Mouse (Mus musculus): Measurements from ENCODE around the gene Dennd1a. TPM values are rescaled to one million over a fixed set of nuclear protein-coding genes. Genes with fewer than 3 reads are reported as not detected.

The Dennd1a gene
- total RNA-seq, 2 experiments from 2014 or later = 15.8 to 29.8 TPM

GRCm38 (mm10) chr2:37790738-37791137 is 496.5 kb downstream of the Dennd1a start:
- ATAC-seq (replicated peaks; ENCODE audit: poor library complexity, severe bottlenecking) = no peak

- ATAC-seq (replicated peaks; ENCODE audit: poor library complexity, severe bottlenecking) = no peak
Measured at GRCm38 (mm10) chr2:37789995-37790394, 497.2 kb downstream of the Dennd1a start.

GRCm38 (mm10) chr2:37789029-37789428 is 498.2 kb downstream of the Dennd1a start:
- ATAC-seq (replicated peaks; ENCODE audit: poor library complexity, severe bottlenecking) = no peak

- ATAC-seq (replicated peaks; ENCODE audit: poor library complexity, severe bottlenecking) = no peak
Measured at GRCm38 (mm10) chr2:37788176-37788962, 498.8 kb downstream of the Dennd1a start.

- ATAC-seq (replicated peaks; ENCODE audit: poor library complexity, severe bottlenecking) = peak; percentile 22; the same call in 1 of the 2 replicates
Measured at GRCm38 (mm10) chr2:37786461-37786860, 500.7 kb downstream of the Dennd1a start.

GRCm38 (mm10) chr2:37784473-37784872 is 502.7 kb downstream of the Dennd1a start:
- no peak for ATAC-seq (replicated peaks; ENCODE audit: poor library complexity, severe bottlenecking)

GRCm38 (mm10) chr2:37782002-37782401 is 505.2 kb downstream of the Dennd1a start:
- no peak for ATAC-seq (replicated peaks; ENCODE audit: poor library complexity, severe bottlenecking)

GRCm38 (mm10) chr2:37781421-37781820 is 505.8 kb downstream of the Dennd1a start:
- no peak for ATAC-seq (replicated peaks; ENCODE audit: poor library complexity, severe bottlenecking)

GRCm38 (mm10) chr2:37780270-37780929 is 506.8 kb downstream of the Dennd1a start:
- peak; percentile 69 for ATAC-seq (replicated peaks; ENCODE audit: poor library complexity, severe bottlenecking)

- ATAC-seq (replicated peaks; ENCODE audit: poor library complexity, severe bottlenecking) = no peak
Measured at GRCm38 (mm10) chr2:37777958-37778720, 509.1 kb downstream of the Dennd1a start.

GRCm38 (mm10) chr2:37776611-37777411 is 510.4 kb downstream of the Dennd1a start:
- no peak for ATAC-seq (replicated peaks; ENCODE audit: poor library complexity, severe bottlenecking)

- ATAC-seq (replicated peaks; ENCODE audit: poor library complexity, severe bottlenecking) = no peak
Measured at GRCm38 (mm10) chr2:37776016-37776415, 511.2 kb downstream of the Dennd1a start, which contains the start of gene Crb2. TSS of gene Crb2 (plus strand) at chr2:37776249.

GRCm38 (mm10) chr2:37774571-37774970 is 512.6 kb downstream of the Dennd1a start:
- ATAC-seq (replicated peaks; ENCODE audit: poor library complexity, severe bottlenecking) = peak; percentile 35; the same call in 1 of the 2 replicates

- peak; percentile 79 for ATAC-seq (replicated peaks; ENCODE audit: poor library complexity, severe bottlenecking)
Measured at GRCm38 (mm10) chr2:37771618-37772285, 515.4 kb downstream of the Dennd1a start.

- no peak for ATAC-seq (replicated peaks; ENCODE audit: poor library complexity, severe bottlenecking)
Measured at GRCm38 (mm10) chr2:37769793-37770192, 517.4 kb downstream of the Dennd1a start.

GRCm38 (mm10) chr2:37768903-37769302 is 518.3 kb downstream of the Dennd1a start:
- no peak for ATAC-seq (replicated peaks; ENCODE audit: poor library complexity, severe bottlenecking)

- no peak for ATAC-seq (replicated peaks; ENCODE audit: poor library complexity, severe bottlenecking)
Measured at GRCm38 (mm10) chr2:37767739-37768138, 519.5 kb downstream of the Dennd1a start.

- ATAC-seq (replicated peaks; ENCODE audit: poor library complexity, severe bottlenecking) = no peak
Measured at GRCm38 (mm10) chr2:37767080-37767547, 520.1 kb downstream of the Dennd1a start.

- ATAC-seq (replicated peaks; ENCODE audit: poor library complexity, severe bottlenecking) = peak; percentile 67
Measured at GRCm38 (mm10) chr2:37766027-37766761, 521.0 kb downstream of the Dennd1a start.
